Mouse (Mus musculus) kidney, embryonic 15.5 days (tissue): Measurements from ENCODE around the gene Zzef1. TPM values are rescaled to one million over a fixed set of nuclear protein-coding genes. Genes with fewer than 3 reads are reported as not detected.

Experiments
- ATAC-seq: fragments of 200-750 bp; cut with Nextera tagmentation; replicated peaks from 2 replicates; pipeline ENCODE4 v1.8.0; 2017; ENCODE audit warnings: moderate TSS enrichment; ENCODE audit not compliant: low FRiP score
- H3K27ac ChIP-seq: fragments of 300-500 bp; sonication (generic); 2 replicates; pipeline ENCODE4 v1.5.1; 2015; ENCODE audit warnings: mild to moderate bottlenecking, inconsistent platforms
- H3K27me3 ChIP-seq: fragments of 300-500 bp; sonication (generic); 2 replicates; pipeline ENCODE4 v1.6.1; 2015; ENCODE audit warnings: inconsistent platforms
- H3K36me3 ChIP-seq: fragments of 300-500 bp; sonication (generic); 2 replicates; pipeline ENCODE4 v1.6.1; 2015; ENCODE audit warnings: inconsistent platforms
- H3K4me1 ChIP-seq: fragments of 300-500 bp; sonication (generic); 2 replicates; pipeline ENCODE4 v1.6.1; 2015; ENCODE audit warnings: inconsistent platforms
- H3K4me2 ChIP-seq: fragments of 300-500 bp; sonication (generic); 2 replicates; pipeline ENCODE4 v1.6.1; 2015; ENCODE audit warnings: moderate library complexity, mild to moderate bottlenecking, inconsistent platforms
- H3K4me3 ChIP-seq: fragments of 300-500 bp; sonication (generic); replicated peaks from 2 replicates; pipeline ENCODE4 v1.5.1; 2015; ENCODE audit warnings: mild to moderate bottlenecking, inconsistent platforms
- H3K9ac ChIP-seq: fragments of 300-500 bp; sonication (generic); 2 replicates; pipeline ENCODE4 v1.6.1; 2015; ENCODE audit warnings: mild to moderate bottlenecking, inconsistent platforms
- H3K9me3 ChIP-seq: fragments of 300-500 bp; sonication (generic); replicated peaks from 2 replicates; pipeline ENCODE4 v1.6.1; 2016; ENCODE audit warnings: inconsistent platforms
- WGBS: fragments of 180-500 bp; shearing (Covaris S2); methylation state at CpG from one replicate; pipeline ENCODE4 v1.1.7; 2015; ENCODE audit warnings: mixed read lengths; 5-methylcytosine and 5-hydroxymethylcytosine counted together
- polyA plus RNA-seq: library from polyadenylated mRNA; unstranded; fragments of >200 nt; fragmentation: Nextera tagmentation; extraction: Ambion mirVana; gene quantifications from 2 replicates; pipeline ENCODE4 v1.2.1, GENCODE M21; 2015

Gene Zzef1
- polyA plus RNA-seq, 1 experiment from 2014 or later: 8.9 TPM

DNA sequence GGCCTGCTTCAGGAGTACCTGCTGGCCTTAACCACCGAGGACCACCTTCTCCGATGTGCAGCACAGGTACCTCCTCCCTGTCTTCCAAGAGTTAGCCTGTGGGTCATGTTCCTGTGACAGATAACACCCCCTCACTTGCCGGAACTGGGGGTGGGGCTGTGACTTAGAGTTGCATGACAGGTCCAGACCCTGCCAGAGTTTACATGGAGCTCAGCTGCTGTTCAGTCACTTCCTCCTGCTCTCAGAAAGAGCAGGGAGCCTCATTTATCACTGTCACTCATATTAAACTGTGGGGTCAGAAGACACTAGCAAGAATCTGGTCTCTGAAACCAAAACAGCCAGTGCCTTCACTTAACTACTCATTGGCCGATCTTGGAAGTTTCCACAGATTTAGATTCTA, 127.1 kb downstream of the Zzef1 start:
- H3K4me3 ChIP-seq: no peak overlapping the region
- no peaks in the 10 kb centered on the region for H3K27me3 ChIP-seq
- WGBS: 40% methylated on average over 4 of the region's 4 CpGs
- ATAC-seq: no peak
- H3K9ac ChIP-seq: no peak overlapping the region
- peaks cover 60% of the 10 kb centered on the region for H3K36me3 ChIP-seq
- H3K4me1 ChIP-seq: peaks cover 14% of the 10 kb centered on the region
- H3K27ac ChIP-seq: no peak overlapping the region; the same call in 1 of the 2 replicates
- H3K9me3 ChIP-seq: no peaks in the 10 kb centered on the region
- no peak overlapping the region for H3K4me2 ChIP-seq

GRCm38 (mm10) chr11:72924458-72924857, 128.4 kb downstream of the Zzef1 start:
- H3K4me2 ChIP-seq: no peak overlapping the region
- no peaks in the 10 kb centered on the region for H3K27me3 ChIP-seq
- no peak for ATAC-seq
- no peak overlapping the region for H3K4me3 ChIP-seq
- 81% methylated on average over 1 of the region's 1 CpGs for WGBS
- H3K27ac ChIP-seq: 0 out of 2 replicates have a peak overlapping the region, but pooled peaks have one; percentile 32
- H3K9ac ChIP-seq: no peak overlapping the region
- peaks cover 47% of the 10 kb centered on the region for H3K36me3 ChIP-seq
- H3K4me1 ChIP-seq: peaks cover 14% of the 10 kb centered on the region
- H3K9me3 ChIP-seq: no peaks in the 10 kb centered on the region

DNA sequence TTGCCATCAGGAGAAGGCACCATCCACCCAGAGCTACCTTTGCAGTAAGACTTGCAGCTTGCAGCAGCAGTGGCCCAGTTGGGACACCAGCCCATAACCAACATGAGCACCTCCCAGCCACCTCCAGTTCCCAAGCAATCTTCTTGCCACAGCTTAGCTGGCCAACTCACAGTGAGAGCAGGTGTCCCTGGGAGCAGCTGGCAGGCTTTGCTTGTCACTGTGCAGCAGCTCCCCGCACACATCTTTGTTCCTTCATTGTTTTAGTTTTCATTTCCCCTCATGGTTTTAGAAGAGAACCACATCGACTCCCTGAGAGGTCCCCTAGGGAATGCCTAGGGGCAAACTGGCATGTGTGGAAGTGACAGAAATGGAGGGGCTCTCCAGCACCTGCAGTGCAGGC, 129.0 kb downstream of the Zzef1 start:
- WGBS: 67% methylated on average over 2 of the region's 2 CpGs
- H3K9me3 ChIP-seq: no peaks in the 10 kb centered on the region
- ATAC-seq: no peak
- H3K4me2 ChIP-seq: no peak overlapping the region
- no peak overlapping the region for H3K27ac ChIP-seq
- no peak overlapping the region for H3K4me3 ChIP-seq
- H3K9ac ChIP-seq: no peak overlapping the region
- peaks cover 42% of the 10 kb centered on the region for H3K36me3 ChIP-seq
- H3K27me3 ChIP-seq: no peaks in the 10 kb centered on the region
- H3K4me1 ChIP-seq: peaks cover 14% of the 10 kb centered on the region

DNA sequence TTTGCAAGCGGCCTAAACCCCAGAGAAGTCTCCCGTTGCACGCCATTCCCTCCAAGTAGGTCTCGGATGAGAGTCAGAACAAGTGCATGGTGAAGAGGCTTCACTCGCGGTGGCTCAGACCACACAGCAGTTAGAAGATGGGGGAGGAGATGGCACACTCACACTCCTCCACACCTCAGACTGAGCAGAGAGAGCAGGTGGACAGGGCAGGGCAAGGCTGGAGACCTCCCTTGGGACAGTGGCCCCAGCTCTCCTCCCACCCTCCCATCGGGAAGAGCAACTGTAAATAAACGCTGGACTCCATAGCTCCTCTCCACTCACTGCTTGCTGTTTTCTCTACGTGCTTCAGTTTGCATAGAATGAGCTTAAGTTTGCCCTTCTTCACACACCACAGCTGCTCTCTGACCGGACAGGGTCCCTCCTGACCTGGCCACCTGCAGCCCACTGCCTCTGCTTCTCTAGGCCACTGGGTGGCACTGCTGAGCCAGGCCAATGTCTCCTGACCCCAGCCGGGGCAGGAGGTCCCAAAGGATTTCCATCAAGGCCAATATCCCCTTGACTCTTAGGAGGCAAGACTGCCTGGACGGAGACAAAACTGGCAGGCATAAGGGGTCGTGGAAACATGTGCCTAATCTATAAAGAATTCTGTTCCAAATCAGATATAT, 130.3 kb downstream of the Zzef1 start:
- Histone ChIP-seq H3K27ac (no peak overlapping the region), H3K27me3 (no peaks in the 10 kb centered on the region), H3K9ac (no peak overlapping the region), H3K36me3 (peaks cover 34% of the 10 kb centered on the region), H3K9me3 (no peaks in the 10 kb centered on the region), H3K4me3 (no peak overlapping the region), H3K4me2 (no peak overlapping the region), H3K4me1 (peaks cover 14% of the 10 kb centered on the region)
- WGBS: 50% methylated on average over 13 of the region's 13 CpGs
- ATAC-seq: peak; percentile 60; the same call in 1 of the 2 replicates

DNA sequence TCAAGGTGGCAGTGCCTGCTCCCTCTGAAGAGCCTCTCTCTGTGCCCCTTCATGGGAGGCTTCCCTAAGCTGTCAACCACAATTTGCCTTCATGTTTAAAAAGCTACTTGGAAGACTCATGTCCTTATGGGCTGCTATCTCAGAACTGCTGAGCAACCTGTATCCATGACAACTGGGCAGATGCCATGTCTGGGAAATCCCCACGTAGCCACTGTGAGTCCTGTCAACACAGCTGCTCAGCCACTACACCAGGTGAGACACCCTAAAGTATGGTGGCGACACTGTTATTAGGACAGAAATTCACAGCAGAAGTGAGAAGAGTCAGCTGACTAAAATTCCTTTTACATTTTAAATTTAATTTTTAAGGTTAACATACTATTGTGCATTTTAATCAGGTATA, 132.5 kb downstream of the Zzef1 start:
- no peak overlapping the region for H3K4me3 ChIP-seq
- H3K9ac ChIP-seq: no peak overlapping the region
- H3K36me3 ChIP-seq: peaks cover 23% of the 10 kb centered on the region
- H3K4me2 ChIP-seq: no peak overlapping the region
- H3K4me1 ChIP-seq: peaks cover 7% of the 10 kb centered on the region
- WGBS: 78% methylated on average over 2 of the region's 2 CpGs
- no peak for ATAC-seq
- no peaks in the 10 kb centered on the region for H3K27me3 ChIP-seq
- H3K9me3 ChIP-seq: no peaks in the 10 kb centered on the region
- no peak overlapping the region for H3K27ac ChIP-seq

DNA sequence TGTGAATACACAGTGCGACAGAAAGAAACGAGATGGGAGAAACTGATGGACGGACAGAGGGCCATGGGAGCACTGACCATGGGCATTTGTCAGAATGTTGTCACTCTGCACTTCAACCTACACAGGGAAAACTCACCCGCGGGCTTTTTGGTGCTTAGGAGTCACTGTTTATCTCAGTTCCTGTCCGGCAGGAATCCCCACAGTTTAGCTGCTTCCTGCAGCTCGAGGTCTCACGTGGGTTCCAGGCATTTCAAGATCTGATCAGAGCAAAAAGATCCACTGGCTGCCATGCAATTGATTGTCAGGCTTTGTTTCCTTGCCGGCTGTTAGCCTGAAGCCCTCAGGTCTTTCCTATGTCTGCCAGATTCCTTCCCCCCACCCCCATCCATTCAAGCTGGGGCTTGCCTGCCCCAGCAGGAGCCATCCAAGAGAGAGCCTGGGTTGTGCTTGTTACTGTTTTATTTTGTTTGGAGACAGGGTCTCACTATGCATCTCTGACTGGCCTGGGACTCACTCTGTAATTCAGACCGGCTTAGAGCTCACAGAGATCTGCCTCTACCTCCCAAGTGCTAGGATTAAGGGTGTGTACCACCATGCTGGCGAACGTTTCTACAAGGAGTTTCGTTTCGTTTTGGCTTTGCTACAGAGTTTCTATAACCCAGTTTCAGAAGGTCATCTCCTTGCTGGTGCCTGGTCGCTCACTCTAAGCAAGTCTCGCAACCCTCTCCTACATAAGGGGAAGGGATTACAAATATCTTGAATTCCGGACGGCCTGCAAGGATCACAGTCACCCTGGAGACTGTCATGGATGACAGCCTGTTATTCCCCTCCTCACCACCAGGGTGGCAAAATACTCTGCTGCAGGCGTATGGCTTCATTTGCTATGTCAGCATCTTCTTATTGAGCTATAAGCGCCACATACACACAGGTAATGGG, 144.4 kb downstream of the Zzef1 start:
- H3K9ac ChIP-seq: no peak overlapping the region
- H3K27ac ChIP-seq: no peak overlapping the region
- ATAC-seq: no peak; the same call in 1 of the 2 replicates
- H3K27me3 ChIP-seq: no peaks in the 10 kb centered on the region
- H3K9me3 ChIP-seq: no peaks in the 10 kb centered on the region
- WGBS: 46% methylated on average over 20 of the region's 20 CpGs
- peak overlapping the region; percentile 23 for H3K4me3 ChIP-seq
- H3K4me1 ChIP-seq: peaks cover 11% of the 10 kb centered on the region
- H3K4me2 ChIP-seq: peak overlapping the region; percentile 38
- H3K36me3 ChIP-seq: no peaks in the 10 kb centered on the region

GRCm38 (mm10) chr11:72944996-72945793, 149.2 kb downstream of the Zzef1 start:
- Histone ChIP-seq H3K27me3 (no peaks in the 10 kb centered on the region), H3K27ac (0 out of 2 replicates have a peak overlapping the region, but pooled peaks have one; percentile 18), H3K9ac (no peak overlapping the region), H3K4me1 (peaks cover 31% of the 10 kb centered on the region), H3K9me3 (no peaks in the 10 kb centered on the region), H3K4me2 (no peak overlapping the region), H3K36me3 (no peaks in the 10 kb centered on the region), H3K4me3 (no peak overlapping the region)
- ATAC-seq: no peak
- 39% methylated on average over 7 of the region's 7 CpGs for WGBS

GRCm38 (mm10) chr11:72945875-72946559, 150.0 kb downstream of the Zzef1 start:
- Histone ChIP-seq H3K27ac (peak overlapping the region; percentile 34; the same call in 1 of the 2 replicates), H3K9me3 (no peaks in the 10 kb centered on the region), H3K4me1 (peaks cover 33% of the 10 kb centered on the region), H3K9ac (no peak overlapping the region), H3K4me2 (no peak overlapping the region), H3K36me3 (no peaks in the 10 kb centered on the region), H3K27me3 (no peaks in the 10 kb centered on the region), H3K4me3 (no peak overlapping the region)
- 52% methylated on average over 6 of the region's 6 CpGs for WGBS
- peak; percentile 43; the same call in 1 of the 2 replicates for ATAC-seq

DNA sequence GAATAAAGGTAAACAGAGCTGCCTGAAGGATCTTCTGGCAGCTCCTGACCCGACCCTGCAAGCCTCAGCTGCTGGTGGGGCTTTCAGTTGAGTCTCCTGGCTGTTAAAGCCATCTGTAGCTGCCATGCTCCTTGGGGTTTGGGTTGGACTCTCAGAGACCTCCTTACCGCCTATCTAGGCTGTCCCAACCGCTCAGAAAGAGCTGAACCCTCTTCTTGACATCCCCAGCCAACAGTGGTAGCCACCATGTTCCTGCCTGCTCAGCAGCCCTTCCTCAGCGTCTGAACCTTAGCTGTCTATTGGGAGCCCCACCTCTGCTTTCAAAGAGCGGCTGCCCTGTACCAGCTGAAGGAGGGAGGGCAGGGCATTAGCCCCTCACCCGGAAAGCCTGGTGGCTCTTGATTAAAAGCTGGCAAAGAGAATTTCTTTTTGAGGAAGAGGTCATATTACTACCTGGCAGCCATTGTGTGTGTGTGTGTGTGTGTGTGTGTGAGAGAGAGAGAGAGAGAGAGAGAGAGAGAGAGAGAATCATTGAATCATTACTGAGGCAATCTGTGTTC, 150.6 kb downstream of the Zzef1 start:
- Histone ChIP-seq H3K4me1 (peaks cover 39% of the 10 kb centered on the region), H3K36me3 (no peaks in the 10 kb centered on the region), H3K27ac (peak overlapping the region; percentile 13; the same call in 1 of the 2 replicates), H3K4me2 (0 out of 2 replicates have a peak overlapping the region, but pooled peaks have one; percentile 4), H3K9ac (no peak overlapping the region), H3K9me3 (no peaks in the 10 kb centered on the region), H3K4me3 (no peak overlapping the region), H3K27me3 (no peaks in the 10 kb centered on the region)
- no peak for ATAC-seq
- WGBS: 50% methylated on average over 6 of the region's 6 CpGs

DNA sequence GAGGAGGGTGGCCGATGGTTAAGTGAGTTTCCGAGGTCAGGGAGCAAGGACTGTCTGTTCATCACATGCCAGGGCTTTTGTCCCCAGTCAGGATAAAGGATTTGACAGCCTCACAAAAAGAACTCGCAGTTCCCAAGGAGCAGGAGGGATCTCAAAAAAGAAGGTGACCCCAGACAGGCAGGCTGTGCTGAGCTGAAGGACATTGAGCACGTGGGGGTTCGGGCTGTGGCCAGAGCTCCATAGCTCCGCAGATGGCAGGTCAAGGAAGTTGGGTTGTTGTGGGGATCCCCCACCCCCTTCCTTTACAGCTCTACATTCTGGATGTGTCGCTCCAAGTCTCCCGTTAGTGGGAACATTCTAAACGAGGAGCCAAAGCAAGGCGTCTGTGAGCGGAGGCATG, 151.8 kb downstream of the Zzef1 start:
- H3K27ac ChIP-seq: no peak overlapping the region
- no peak overlapping the region for H3K4me3 ChIP-seq
- H3K27me3 ChIP-seq: no peaks in the 10 kb centered on the region
- no peaks in the 10 kb centered on the region for H3K9me3 ChIP-seq
- 75% methylated on average over 11 of the region's 11 CpGs for WGBS
- H3K36me3 ChIP-seq: no peaks in the 10 kb centered on the region
- H3K4me2 ChIP-seq: no peak overlapping the region
- H3K9ac ChIP-seq: no peak overlapping the region
- H3K4me1 ChIP-seq: peaks cover 51% of the 10 kb centered on the region
- ATAC-seq: no peak

GRCm38 (mm10) chr11:72948254-72948653, 152.2 kb downstream of the Zzef1 start:
- Histone ChIP-seq H3K4me2 (no peak overlapping the region), H3K9me3 (no peaks in the 10 kb centered on the region), H3K4me1 (peaks cover 55% of the 10 kb centered on the region), H3K27me3 (no peaks in the 10 kb centered on the region), H3K27ac (no peak overlapping the region), H3K9ac (no peak overlapping the region), H3K4me3 (no peak overlapping the region), H3K36me3 (no peaks in the 10 kb centered on the region)
- WGBS: 83% methylated on average over 7 of the region's 7 CpGs
- no peak for ATAC-seq
